Mouse (Mus musculus) limb, embryonic 14.5 days (tissue): ENCODE measurements at regions not wholly inside any gene's neighbourhood (a gene's known extent, or its start where the extent isn't known, plus 50 kb on each side); places are given as distances from the start of the nearest gene placed in this dataset.

ENCODE experiments used
- ATAC-seq: fragments of 200-750 bp; cut with Nextera tagmentation; 2 replicates; pipeline ENCODE4 v1.8.0; 2017; ENCODE audit warnings: low read depth, moderate number of reproducible peaks, moderate TSS enrichment; ENCODE audit not compliant: low FRiP score
- DNase-seq: peaks from one replicate; pipeline ENCODE4 v3.0.0-alpha.2; 2015; ENCODE audit warnings: low spot score
- H3K27ac ChIP-seq: fragments of 300-500 bp; sonication (generic); replicated peaks from 2 replicates; pipeline ENCODE4 v1.5.1; 2014; ENCODE audit warnings: low read depth, mild to moderate bottlenecking, low read length, moderate library complexity, mixed read lengths
- H3K27me3 ChIP-seq: fragments of 300-500 bp; sonication (generic); 2 replicates; pipeline ENCODE4 v1.6.1; 2014; ENCODE audit warnings: low read length, mixed read lengths; ENCODE audit not compliant: control insufficient read depth, insufficient read depth
- H3K36me3 ChIP-seq: fragments of 300-500 bp; sonication (generic); 2 replicates; pipeline ENCODE4 v1.6.1; 2014; ENCODE audit warnings: mild to moderate bottlenecking, low read length, moderate library complexity, mixed read lengths; ENCODE audit not compliant: control insufficient read depth, insufficient read depth
- H3K4me1 ChIP-seq: fragments of 300-500 bp; sonication (generic); 2 replicates; pipeline ENCODE4 v1.6.1; 2014; ENCODE audit warnings: antibody characterized with exemption, low read length, mixed read lengths; ENCODE audit not compliant: control insufficient read depth, insufficient read depth
- H3K4me2 ChIP-seq: fragments of 300-500 bp; sonication (generic); replicated peaks from 2 replicates; pipeline ENCODE4 v1.6.1; 2014; ENCODE audit warnings: low read depth, mild to moderate bottlenecking, low read length, moderate library complexity; ENCODE audit not compliant: severe bottlenecking
- H3K4me3 ChIP-seq: fragments of 300-500 bp; sonication (generic); replicated peaks from 2 replicates; pipeline ENCODE4 v1.5.1; 2014; ENCODE audit warnings: low read length
- H3K9ac ChIP-seq: fragments of 300-500 bp; sonication (generic); 2 replicates; pipeline ENCODE4 v1.6.1; 2014; ENCODE audit warnings: mild to moderate bottlenecking, low read depth, low read length, moderate library complexity; ENCODE audit not compliant: severe bottlenecking
- H3K9me3 ChIP-seq: fragments of 300-500 bp; sonication (generic); 2 replicates; pipeline ENCODE4 v1.6.1; 2016; ENCODE audit warnings: low read length; ENCODE audit not compliant: control insufficient read depth
- POLR2A ChIP-seq: fragments of 200-500 bp; IDR thresholded peaks from 2 replicates; pipeline ENCODE4 v1.8.0; 2012; ENCODE audit warnings: inconsistent platforms, mild to moderate bottlenecking, moderate library complexity, borderline replicate concordance; ENCODE audit not compliant: insufficient read depth, insufficient read length; ENCODE audit errors: extremely low read depth
- WGBS: fragments of 180-500 bp; shearing (Covaris S2); extraction: QIAGEN DNeasy Blood & Tissue Kit; methylation state at CpG from one replicate; pipeline ENCODE4 v1.1.7; 2014; 5-methylcytosine and 5-hydroxymethylcytosine counted together

- no peak for TF ChIP-seq POLR2A
- no peaks in the 10 kb centered on the region for H3K27me3 ChIP-seq
- WGBS: 52% methylated on average over 3 of the region's 3 CpGs
- H3K9me3 ChIP-seq: no peaks in the 10 kb centered on the region
- no peak for DNase-seq
- ATAC-seq: no peak
- no peaks in the 10 kb centered on the region for H3K36me3 ChIP-seq
- H3K4me3 ChIP-seq: no peak overlapping the region
- no peak overlapping the region for H3K27ac ChIP-seq
- H3K4me2 ChIP-seq: no peak overlapping the region
- peaks cover 17% of the 10 kb centered on the region for H3K4me1 ChIP-seq
- H3K9ac ChIP-seq: no peak overlapping the region
These were observed 117.2 kb downstream of the Zfp36l2 start for GRCm38 (mm10) chr17:84070596-84070995.

GRCm38 (mm10) chr17:84067102-84067501 is 120.6 kb downstream of the Zfp36l2 start:
- H3K4me1 ChIP-seq: peaks cover 7% of the 10 kb centered on the region; the same call in 1 of the 2 replicates
- 67% methylated on average over 26 of the region's 26 CpGs for WGBS
- no peaks in the 10 kb centered on the region for H3K9me3 ChIP-seq
- no peak for TF ChIP-seq POLR2A
- no peak overlapping the region for H3K4me2 ChIP-seq
- DNase-seq (no peak), ATAC-seq (no peak)
- H3K4me3 ChIP-seq: no peak overlapping the region
- no peaks in the 10 kb centered on the region for H3K27me3 ChIP-seq
- no peak overlapping the region for H3K9ac ChIP-seq
- no peak overlapping the region for H3K27ac ChIP-seq
- no peaks in the 10 kb centered on the region for H3K36me3 ChIP-seq

DNA sequence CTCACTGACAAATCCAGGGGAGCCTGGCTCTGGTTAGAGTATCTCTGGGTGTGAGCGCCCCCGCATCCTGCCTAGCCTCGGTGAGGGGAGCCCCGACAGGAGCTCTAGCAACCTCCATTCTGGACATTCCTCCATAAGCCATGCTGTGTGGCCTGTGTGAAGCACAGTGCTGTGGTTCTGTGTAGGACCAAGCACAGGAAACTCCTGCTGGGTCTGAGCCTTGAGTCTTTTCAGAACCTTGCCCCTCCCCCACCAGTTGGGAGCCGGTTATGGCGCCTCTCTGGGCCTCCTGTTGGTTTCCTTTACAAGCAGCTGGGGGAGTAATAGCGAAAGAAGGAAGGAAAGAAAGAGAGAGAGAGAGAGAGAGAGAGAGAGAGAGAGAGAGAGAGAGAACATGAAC is 124.0 kb downstream of the Zfp36l2 start:
- Histone ChIP-seq H3K27ac (no peak overlapping the region), H3K9me3 (no peaks in the 10 kb centered on the region), H3K4me3 (no peak overlapping the region), H3K36me3 (no peaks in the 10 kb centered on the region), H3K4me1 (peaks cover 14% of the 10 kb centered on the region), H3K27me3 (no peaks in the 10 kb centered on the region), H3K9ac (no peak overlapping the region), H3K4me2 (no peak overlapping the region)
- DNase-seq: no peak
- WGBS: 42% methylated on average over 7 of the region's 7 CpGs
- no peak for ATAC-seq
- TF ChIP-seq POLR2A: no peak

GRCm38 (mm10) chr17:84061621-84062020 is 126.1 kb downstream of the Zfp36l2 start:
- Histone ChIP-seq H3K27me3 (no peaks in the 10 kb centered on the region), H3K4me3 (no peak overlapping the region), H3K4me1 (peaks cover 15% of the 10 kb centered on the region), H3K9me3 (no peaks in the 10 kb centered on the region), H3K27ac (no peak overlapping the region), H3K4me2 (no peak overlapping the region), H3K36me3 (no peaks in the 10 kb centered on the region), H3K9ac (no peak overlapping the region)
- TF ChIP-seq POLR2A: no peak
- WGBS: 84% methylated on average over 6 of the region's 6 CpGs
- ATAC-seq (no peak), DNase-seq (no peak)

DNA sequence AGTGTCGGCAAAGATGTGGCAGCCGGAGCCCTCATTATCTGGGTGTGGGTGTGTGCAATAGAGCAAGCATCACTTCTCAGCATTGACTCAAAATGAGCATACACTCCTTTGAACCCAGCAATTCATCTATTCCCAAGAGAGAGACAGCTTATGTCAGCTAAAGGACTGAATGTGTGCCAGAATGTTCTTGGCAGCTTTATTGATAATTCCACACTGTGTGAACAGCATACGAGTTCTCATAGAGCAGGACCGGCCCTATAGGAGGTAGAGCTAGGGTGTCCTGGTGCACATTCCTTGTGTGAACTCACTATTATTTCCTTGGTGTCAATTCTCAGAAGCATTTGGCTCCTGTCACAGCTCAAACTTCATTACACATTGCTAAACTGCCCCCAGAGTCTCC is 131.3 kb downstream of the Zfp36l2 start:
- WGBS: 79% methylated on average over 4 of the region's 4 CpGs
- no peaks in the 10 kb centered on the region for H3K27me3 ChIP-seq
- no peak for ATAC-seq
- no peaks in the 10 kb centered on the region for H3K9me3 ChIP-seq
- no peak overlapping the region for H3K27ac ChIP-seq
- H3K4me3 ChIP-seq: no peak overlapping the region
- H3K36me3 ChIP-seq: no peaks in the 10 kb centered on the region
- no peak for DNase-seq
- peaks cover 8% of the 10 kb centered on the region; the same call in 1 of the 2 replicates for H3K4me1 ChIP-seq
- no peak overlapping the region for H3K9ac ChIP-seq
- no peak for TF ChIP-seq POLR2A
- no peak overlapping the region for H3K4me2 ChIP-seq

GRCm38 (mm10) chr17:84052437-84052836 is 135.3 kb downstream of the Zfp36l2 start:
- Histone ChIP-seq H3K9ac (no peak overlapping the region), H3K4me1 (peaks cover 8% of the 10 kb centered on the region; the same call in 1 of the 2 replicates), H3K27me3 (no peaks in the 10 kb centered on the region), H3K4me2 (no peak overlapping the region), H3K27ac (no peak overlapping the region), H3K36me3 (no peaks in the 10 kb centered on the region), H3K9me3 (no peaks in the 10 kb centered on the region; the same call in 1 of the 2 replicates), H3K4me3 (no peak overlapping the region)
- DNase-seq (no peak), ATAC-seq (no peak)
- 75% methylated on average over 8 of the region's 8 CpGs for WGBS
- TF ChIP-seq POLR2A: no peak
